Mouse (Mus musculus): Measurements from ENCODE around the gene Brpf1. TPM values are rescaled to one million over a fixed set of nuclear protein-coding genes. Genes with fewer than 3 reads are reported as not detected.

The Brpf1 gene
- 10 to 100 TPM; 12.3 to 12.4 TPM for total RNA-seq (2021)
- long read RNA-seq, experiment 1, full-length matches to known transcripts = 4 of 8 reads
- long read RNA-seq, experiment 1, partial matches to known transcripts = 3 of 8 reads
- long read RNA-seq, experiment 1, other reads (novel, unspliced or antisense) = 1 of 8 reads
- long read RNA-seq, experiment 2, partial matches to known transcripts = 1 of 1 reads
- long read RNA-seq, experiment 2, other reads (novel, unspliced or antisense) = 0 of 1 reads

GRCm38 (mm10) chr6:113306986-113307349 is at the start of gene Brpf1:
Brpf1 (plus strand) TSS chr6:113307137.
- no peak for DNase-seq

- DNase-seq = no peak
These were observed 45.6 kb upstream of the Brpf1 start for GRCm38 (mm10) chr6:113261174-113261858.

- DNase-seq = no peak
These were observed 43.4 kb upstream of the Brpf1 start for GRCm38 (mm10) chr6:113263531-113263930.

- no peak for DNase-seq
These were observed 42.5 kb upstream of the Brpf1 start for GRCm38 (mm10) chr6:113264429-113264828.

- no peak for DNase-seq
These were observed 39.8 kb upstream of the Brpf1 start for GRCm38 (mm10) chr6:113266996-113267655.

GRCm38 (mm10) chr6:113267988-113268387 is 38.9 kb upstream of the Brpf1 start:
- no peak for DNase-seq

- DNase-seq = no peak
These were observed 34.6 kb upstream of the Brpf1 start for GRCm38 (mm10) chr6:113272365-113272764.

GRCm38 (mm10) chr6:113276846-113277245 is 30.1 kb upstream of the Brpf1 start:
- no peak for DNase-seq

GRCm38 (mm10) chr6:113281676-113282075 is 25.3 kb upstream of the Brpf1 start:
- DNase-seq = no peak

GRCm38 (mm10) chr6:113282101-113282802 is 24.7 kb upstream of the Brpf1 start, which contains the start of gene Cpne9:
Cpne9 (plus strand) TSS chr6:113282307.
- peak in 1 of 2 experiments; percentile 37 for DNase-seq

GRCm38 (mm10) chr6:113282969-113283368 is 24.0 kb upstream of the Brpf1 start:
- DNase-seq = no peak

GRCm38 (mm10) chr6:113283500-113283899 is 23.4 kb upstream of the Brpf1 start:
- DNase-seq = no peak

- DNase-seq = no peak
These were observed 22.0 kb upstream of the Brpf1 start for GRCm38 (mm10) chr6:113284931-113285330.

GRCm38 (mm10) chr6:113286316-113286715 is 20.6 kb upstream of the Brpf1 start:
- no peak for DNase-seq

- DNase-seq = no peak
These were observed 19.7 kb upstream of the Brpf1 start for GRCm38 (mm10) chr6:113287236-113287635.

- DNase-seq = no peak
These were observed 17.6 kb upstream of the Brpf1 start for GRCm38 (mm10) chr6:113289346-113289745.

GRCm38 (mm10) chr6:113290346-113290745 is 16.6 kb upstream of the Brpf1 start:
- DNase-seq = no peak

GRCm38 (mm10) chr6:113292938-113293337 is 14.0 kb upstream of the Brpf1 start:
- peak; percentile 17 to 51 for DNase-seq

- no peak for DNase-seq
These were observed 10.9 kb upstream of the Brpf1 start for GRCm38 (mm10) chr6:113296046-113296445.

GRCm38 (mm10) chr6:113296639-113297038 is 10.3 kb upstream of the Brpf1 start:
- DNase-seq = no peak

- DNase-seq = no peak
These were observed 5.6 kb upstream of the Brpf1 start for GRCm38 (mm10) chr6:113301350-113301749.

- peak; percentile 13 to 46 for DNase-seq
These were observed 4.7 kb upstream of the Brpf1 start for GRCm38 (mm10) chr6:113302258-113302657.
